Mouse (Mus musculus): ENCODE data around the gene Tmem178. TPM values are rescaled to one million over a fixed set of nuclear protein-coding genes. Genes with fewer than 3 reads are reported as not detected.
A peak's percentile ranks its signal among the peaks of the same experiment; 100 is the strongest.

Tmem178 gene
- total and polyA plus RNA-seq, 2 experiments: 0.28 to 0.49 TPM

DNA sequence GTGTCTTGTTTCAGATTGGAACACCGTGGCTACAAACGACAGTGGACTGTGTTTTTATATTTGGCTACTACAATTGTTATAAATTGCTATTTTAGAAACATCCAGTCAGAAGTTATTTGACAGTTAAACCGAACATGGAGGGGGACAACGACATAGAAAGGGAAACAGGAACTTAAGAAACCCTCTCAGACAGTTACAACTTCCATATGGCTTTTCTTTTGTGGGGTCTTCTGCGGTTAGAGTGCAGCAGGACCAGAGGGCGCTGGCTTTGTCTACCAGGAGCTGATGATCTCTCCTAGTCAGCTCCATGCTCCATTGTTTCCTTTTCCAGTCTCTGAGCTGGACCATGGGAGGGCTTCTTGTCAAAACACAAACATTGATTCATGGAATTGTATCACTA, 42.5 kb upstream of the Tmem178 start:
- TF ChIP-seq POLR2A (IDR thresholded peaks at IDR 0.05; ENCODE audit: extremely low read depth, insufficient read depth, low read length): no peak
- WGBS: 79% methylated on average over 6 of the region's 6 CpGs
- Histone ChIP-seq H3K27ac (replicated peaks; ENCODE audit: insufficient read depth, low read depth, low read length) (no peak overlapping the region), H3K27me3 (ENCODE audit: control insufficient read depth, insufficient read depth, low read length) (no peaks in the 10 kb centered on the region), H3K36me3 (ENCODE audit: control insufficient read depth, insufficient read depth, low read length) (no peaks in the 10 kb centered on the region), H3K9ac (ENCODE audit: low read depth, low read length) (no peak overlapping the region), H3K79me2 (ENCODE audit: control insufficient read depth, insufficient read depth, low read length) (no peaks in the 10 kb centered on the region), H3K4me3 (ENCODE audit: insufficient read depth, low read depth, low read length) (no peak overlapping the region), H3K4me1 (ENCODE audit: control insufficient read depth, insufficient read depth, low read length) (peaks cover 4% of the 10 kb centered on the region; the same call in 1 of the 2 replicates)
- no peak for DNase-seq (ENCODE audit: extremely low read depth, low read depth, low spot score)

DNA sequence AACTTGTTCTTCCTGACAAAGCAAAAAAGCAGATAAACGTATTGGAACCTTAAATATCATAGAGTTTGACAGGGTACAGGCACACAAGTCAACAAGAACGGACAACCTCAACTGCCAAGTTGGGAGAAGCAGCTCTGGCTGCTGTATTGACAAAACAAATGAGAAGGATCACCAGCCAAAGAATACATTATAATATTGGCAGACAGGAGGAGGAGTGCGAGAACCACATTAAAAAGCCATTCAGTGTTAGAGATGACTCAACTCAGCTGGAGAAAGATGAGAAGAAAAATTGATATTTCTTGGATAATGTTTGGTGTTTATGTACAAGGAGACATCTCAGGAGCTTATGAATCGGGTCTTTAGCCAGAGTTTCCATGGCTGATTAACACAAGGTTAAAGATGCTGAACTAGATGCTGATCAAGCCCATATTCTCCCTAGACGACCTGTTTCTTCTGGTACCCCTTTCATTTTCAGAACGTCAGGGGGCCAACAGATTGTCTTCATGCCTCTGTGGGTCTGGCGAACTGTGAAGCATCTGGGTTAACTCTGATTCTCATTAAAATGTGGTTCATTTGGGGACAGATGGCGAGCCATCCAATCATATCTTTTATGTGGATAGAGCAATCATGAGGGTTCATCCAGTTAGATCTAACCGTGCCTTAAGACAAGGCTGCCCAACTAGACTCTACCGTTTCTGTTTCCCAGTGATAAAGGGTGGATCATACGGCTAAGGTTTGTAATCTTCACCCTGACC, 41.1 kb upstream of the Tmem178 start:
- Histone ChIP-seq H3K27me3 (ENCODE audit: control insufficient read depth, insufficient read depth, low read length) (no peaks in the 10 kb centered on the region), H3K4me1 (ENCODE audit: control insufficient read depth, insufficient read depth, low read length) (peaks cover 4% of the 10 kb centered on the region; the same call in 1 of the 2 replicates), H3K36me3 (ENCODE audit: control insufficient read depth, insufficient read depth, low read length) (no peaks in the 10 kb centered on the region), H3K27ac (replicated peaks; ENCODE audit: insufficient read depth, low read depth, low read length) (no peak overlapping the region), H3K79me2 (ENCODE audit: control insufficient read depth, insufficient read depth, low read length) (no peaks in the 10 kb centered on the region), H3K4me3 (ENCODE audit: insufficient read depth, low read depth, low read length) (no peak overlapping the region), H3K9ac (ENCODE audit: low read depth, low read length) (no peak overlapping the region)
- WGBS: 80% methylated on average over 11 of the region's 11 CpGs
- TF ChIP-seq CTCF (IDR thresholded peaks at IDR 0.05; ENCODE audit: low read depth, low read length): no peak
- no peak for TF ChIP-seq POLR2A (IDR thresholded peaks at IDR 0.05; ENCODE audit: extremely low read depth, insufficient read depth, low read length)
- peak; percentile 4 for DNase-seq (ENCODE audit: extremely low read depth, low read depth, low spot score)

DNA sequence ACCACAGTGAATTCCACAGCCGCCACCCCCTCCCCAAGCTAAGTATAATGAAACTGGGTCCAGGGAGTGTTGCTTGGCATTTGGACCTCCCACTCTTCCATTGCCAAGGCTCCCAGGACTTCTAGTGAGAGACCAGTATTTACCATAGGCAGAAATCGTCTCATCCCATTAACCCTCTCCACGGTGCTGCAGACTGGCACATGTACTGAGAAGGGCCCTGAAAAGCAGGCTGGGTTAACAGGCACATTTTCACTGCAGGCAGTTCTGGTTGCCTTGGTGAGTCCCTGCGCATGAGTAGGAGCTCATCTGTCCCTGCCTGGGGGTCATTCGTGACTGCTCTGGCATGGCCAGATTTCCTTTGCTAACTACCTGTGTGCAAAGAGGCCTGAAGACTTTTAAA, 40.4 kb upstream of the Tmem178 start:
- WGBS: 76% methylated on average over 5 of the region's 5 CpGs
- Histone ChIP-seq H3K4me3 (ENCODE audit: insufficient read depth, low read depth, low read length) (no peak overlapping the region), H3K36me3 (ENCODE audit: control insufficient read depth, insufficient read depth, low read length) (no peaks in the 10 kb centered on the region), H3K79me2 (ENCODE audit: control insufficient read depth, insufficient read depth, low read length) (no peaks in the 10 kb centered on the region), H3K4me1 (ENCODE audit: control insufficient read depth, insufficient read depth, low read length) (peaks cover 4% of the 10 kb centered on the region; the same call in 1 of the 2 replicates), H3K27me3 (ENCODE audit: control insufficient read depth, insufficient read depth, low read length) (no peaks in the 10 kb centered on the region), H3K9ac (ENCODE audit: low read depth, low read length) (no peak overlapping the region), H3K27ac (replicated peaks; ENCODE audit: insufficient read depth, low read depth, low read length) (no peak overlapping the region)
- DNase-seq (ENCODE audit: extremely low read depth, low read depth, low spot score): no peak
- TF ChIP-seq POLR2A (IDR thresholded peaks at IDR 0.05; ENCODE audit: extremely low read depth, insufficient read depth, low read length) (no peak), CTCF (IDR thresholded peaks at IDR 0.05; ENCODE audit: low read depth, low read length) (no peak)

DNA sequence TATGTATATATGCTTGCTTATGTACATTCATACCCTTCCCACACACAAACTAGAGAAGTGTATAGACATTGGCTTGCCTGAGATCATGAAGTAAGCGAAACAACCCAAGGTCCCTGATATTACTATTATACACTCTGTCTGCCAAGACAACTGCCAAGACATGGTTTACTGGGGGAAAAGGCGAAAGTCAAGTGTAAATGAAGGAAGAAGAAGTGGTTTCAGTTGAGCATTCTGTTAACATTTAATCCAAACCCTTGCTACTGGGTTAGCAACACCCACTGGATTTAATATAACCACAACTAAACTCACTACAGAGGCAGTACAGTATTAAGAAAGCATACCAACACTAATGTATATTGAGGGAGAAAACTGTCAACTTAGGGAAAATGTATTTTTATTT, 28.8 kb upstream of the Tmem178 start:
- peaks cover 2% of the 10 kb centered on the region; the same call in 1 of the 2 replicates for H3K4me1 ChIP-seq (ENCODE audit: control insufficient read depth, insufficient read depth, low read length)

DNA sequence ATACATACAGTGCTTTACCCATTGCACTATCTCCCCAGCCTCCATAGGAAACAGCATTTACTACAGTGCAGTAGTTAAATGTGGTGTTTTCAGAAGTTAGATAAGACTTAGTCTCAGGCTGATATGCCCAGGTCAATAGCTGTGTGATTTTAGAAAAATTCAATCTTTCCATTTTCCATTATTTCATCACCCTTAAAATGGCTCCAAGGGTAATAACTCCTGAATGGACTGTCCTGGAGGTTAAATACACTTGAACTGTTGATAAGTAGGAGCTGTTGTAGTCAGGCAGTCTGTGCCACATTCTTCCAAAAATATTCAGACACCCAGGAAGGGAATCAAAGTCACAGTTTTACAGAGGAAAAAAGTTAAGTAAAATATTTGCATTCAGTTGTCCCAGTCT, 25.2 kb upstream of the Tmem178 start:
- Histone ChIP-seq H3K4me1 (ENCODE audit: control insufficient read depth, insufficient read depth, low read length) (peaks cover 8% of the 10 kb centered on the region; the same call in 1 of the 2 replicates), H3K27me3 (ENCODE audit: control insufficient read depth, insufficient read depth, low read length) (no peaks in the 10 kb centered on the region), H3K4me3 (ENCODE audit: insufficient read depth, low read depth, low read length) (no peak overlapping the region), H3K79me2 (ENCODE audit: control insufficient read depth, insufficient read depth, low read length) (no peaks in the 10 kb centered on the region), H3K27ac (replicated peaks; ENCODE audit: insufficient read depth, low read depth, low read length) (no peak overlapping the region), H3K36me3 (ENCODE audit: control insufficient read depth, insufficient read depth, low read length) (no peaks in the 10 kb centered on the region), H3K9ac (ENCODE audit: low read depth, low read length) (no peak overlapping the region)
- TF ChIP-seq CTCF (IDR thresholded peaks at IDR 0.05; ENCODE audit: low read depth, low read length) (no peak), POLR2A (IDR thresholded peaks at IDR 0.05; ENCODE audit: extremely low read depth, insufficient read depth, low read length) (no peak)
- peak; percentile 75 for DNase-seq (ENCODE audit: extremely low read depth, low read depth, low spot score)

More for the DNA sequence above, 28.8 kb upstream of the Tmem178 start:
- Histone ChIP-seq H3K4me3 (ENCODE audit: insufficient read depth, low read depth, low read length) (no peak overlapping the region), H3K27me3 (ENCODE audit: control insufficient read depth, insufficient read depth, low read length) (no peaks in the 10 kb centered on the region), H3K79me2 (ENCODE audit: control insufficient read depth, insufficient read depth, low read length) (no peaks in the 10 kb centered on the region), H3K27ac (replicated peaks; ENCODE audit: insufficient read depth, low read depth, low read length) (no peak overlapping the region), H3K36me3 (ENCODE audit: control insufficient read depth, insufficient read depth, low read length) (no peaks in the 10 kb centered on the region), H3K9ac (ENCODE audit: low read depth, low read length) (no peak overlapping the region)
- DNase-seq (ENCODE audit: extremely low read depth, low read depth, low spot score): no peak
- WGBS: 96% methylated on average over 2 of the region's 2 CpGs
- no peak for TF ChIP-seq POLR2A (IDR thresholded peaks at IDR 0.05; ENCODE audit: extremely low read depth, insufficient read depth, low read length)
